Mouse (Mus musculus) lung, embryonic 16.5 days (tissue): ENCODE measurements at regions not wholly inside any gene's neighbourhood (a gene's known extent, or its start where the extent isn't known, plus 50 kb on each side); places are given as distances from the start of the nearest gene placed in this dataset.

Experiments used
- ATAC-seq: fragments of 200-750 bp; cut with Nextera tagmentation; 2 replicates; pipeline ENCODE4 v1.8.0; 2017; ENCODE audit warnings: low read depth, mild to moderate bottlenecking, moderate library complexity
- H3K27ac ChIP-seq: fragments of 300-500 bp; sonication (generic); 2 replicates; pipeline ENCODE4 v1.5.1; 2014; ENCODE audit warnings: mild to moderate bottlenecking, control low read depth, low read length
- H3K27me3 ChIP-seq: fragments of 300-500 bp; sonication (generic); 2 replicates; pipeline ENCODE4 v1.6.1; 2014; ENCODE audit warnings: low read depth, low read length, mixed read lengths; ENCODE audit not compliant: control insufficient read depth, insufficient read depth
- H3K36me3 ChIP-seq: fragments of 300-500 bp; sonication (generic); 2 replicates; pipeline ENCODE4 v1.6.1; 2014; ENCODE audit warnings: low read length; ENCODE audit not compliant: control insufficient read depth, insufficient read depth
- H3K4me1 ChIP-seq: fragments of 300-500 bp; sonication (generic); replicated peaks from 2 replicates; pipeline ENCODE4 v1.6.1; 2014; ENCODE audit warnings: low read length, mixed read lengths; ENCODE audit not compliant: control insufficient read depth, insufficient read depth
- H3K4me2 ChIP-seq: fragments of 300-500 bp; sonication (generic); 2 replicates; pipeline ENCODE4 v1.6.1; 2014; ENCODE audit warnings: low read depth, low read length, control low read depth
- H3K4me3 ChIP-seq: fragments of 300-500 bp; sonication (generic); 2 replicates; pipeline ENCODE4 v1.5.1; 2014; ENCODE audit warnings: mild to moderate bottlenecking, low read length, control low read depth
- H3K9ac ChIP-seq: fragments of 300-500 bp; sonication (generic); 2 replicates; pipeline ENCODE4 v1.6.1; 2014; ENCODE audit warnings: low read length, control low read depth
- H3K9me3 ChIP-seq: fragments of 300-500 bp; sonication (generic); 2 replicates; pipeline ENCODE4 v1.6.1; 2016; ENCODE audit warnings: low read length; ENCODE audit not compliant: control insufficient read depth
- WGBS: fragments of 180-500 bp; shearing (Covaris S2); extraction: QIAGEN DNeasy Blood & Tissue Kit; methylation state at CpG from one replicate; pipeline ENCODE4 v1.1.7; 2014; 5-methylcytosine and 5-hydroxymethylcytosine counted together

GRCm38 (mm10) chr6:101501716-101502115, 124.0 kb upstream of the Pdzrn3 start:
- no peaks in the 10 kb centered on the region for H3K27me3 ChIP-seq
- 63% methylated on average over 4 of the region's 4 CpGs for WGBS
- ATAC-seq = no peak

DNA sequence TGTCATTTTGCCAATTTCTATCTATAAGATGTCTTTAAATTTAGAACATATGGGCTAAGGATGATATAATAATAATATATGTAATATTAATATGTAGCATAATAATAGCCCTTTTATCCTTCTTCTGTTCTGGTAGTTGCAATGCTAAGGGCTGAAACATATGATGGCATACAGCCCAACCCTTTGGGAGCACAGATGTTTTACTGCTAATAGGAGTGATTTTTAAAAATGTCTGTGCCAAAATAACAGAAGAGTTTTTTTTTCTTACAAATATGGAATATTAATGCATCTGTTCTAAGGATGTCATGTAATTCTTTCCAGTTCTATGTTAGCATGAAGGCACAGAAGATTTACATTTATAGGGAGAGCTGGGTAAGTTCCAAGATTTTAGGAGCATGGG, 122.5 kb upstream of the Pdzrn3 start:
- H3K36me3 ChIP-seq = no peaks in the 10 kb centered on the region
- H3K9me3 ChIP-seq = no peaks in the 10 kb centered on the region
- no peak overlapping the region for H3K9ac ChIP-seq
- no peak for ATAC-seq
- no peaks in the 10 kb centered on the region for H3K27me3 ChIP-seq
- no peak overlapping the region for H3K27ac ChIP-seq
- H3K4me3 ChIP-seq = no peak overlapping the region
- no peaks in the 10 kb centered on the region for H3K4me1 ChIP-seq
- H3K4me2 ChIP-seq = no peak overlapping the region

More at GRCm38 (mm10) chr6:101501716-101502115, 124.0 kb upstream of the Pdzrn3 start:
- Histone ChIP-seq H3K27ac (no peak overlapping the region), H3K4me2 (no peak overlapping the region), H3K4me1 (no peaks in the 10 kb centered on the region), H3K9ac (no peak overlapping the region), H3K9me3 (no peaks in the 10 kb centered on the region), H3K36me3 (no peaks in the 10 kb centered on the region), H3K4me3 (no peak overlapping the region)

DNA sequence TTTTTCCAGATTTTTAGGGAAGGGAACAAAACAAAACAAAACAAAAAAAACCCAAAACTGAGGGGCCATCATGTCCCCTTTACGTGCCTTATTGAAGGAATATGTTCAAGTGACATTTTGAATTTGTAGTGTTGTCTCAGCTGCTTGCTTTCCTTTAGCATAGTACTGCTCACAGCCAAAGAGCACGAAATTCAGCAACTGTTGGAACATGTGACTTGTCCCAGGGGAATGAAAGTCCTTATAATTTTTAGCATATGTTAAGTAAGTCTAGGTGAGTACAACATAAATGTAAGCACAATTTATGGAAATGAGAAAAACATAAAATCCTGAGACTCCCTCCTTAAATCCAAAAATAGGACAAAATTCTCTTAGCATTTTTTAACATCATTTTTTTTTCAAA, 110.8 kb upstream of the Pdzrn3 start:
- Histone ChIP-seq H3K9ac (no peak overlapping the region), H3K9me3 (no peaks in the 10 kb centered on the region), H3K27me3 (no peaks in the 10 kb centered on the region), H3K27ac (no peak overlapping the region), H3K4me2 (no peak overlapping the region), H3K4me3 (no peak overlapping the region), H3K36me3 (no peaks in the 10 kb centered on the region), H3K4me1 (peaks cover 10% of the 10 kb centered on the region; the same call in 1 of the 2 replicates)
- no peak for ATAC-seq
- WGBS = 37% methylated on average over 2 of the region's 2 CpGs

GRCm38 (mm10) chr6:101484526-101485287, 107.0 kb upstream of the Pdzrn3 start:
- Histone ChIP-seq H3K4me3 (no peak overlapping the region), H3K9ac (no peak overlapping the region), H3K4me2 (no peak overlapping the region), H3K4me1 (peaks cover 14% of the 10 kb centered on the region; the same call in 1 of the 2 replicates), H3K27ac (peak overlapping the region; percentile 24; the same call in 1 of the 2 replicates), H3K27me3 (no peaks in the 10 kb centered on the region), H3K36me3 (no peaks in the 10 kb centered on the region), H3K9me3 (no peaks in the 10 kb centered on the region)
- ATAC-seq = peak; percentile 90
- WGBS = 29% methylated on average over 12 of the region's 12 CpGs

DNA sequence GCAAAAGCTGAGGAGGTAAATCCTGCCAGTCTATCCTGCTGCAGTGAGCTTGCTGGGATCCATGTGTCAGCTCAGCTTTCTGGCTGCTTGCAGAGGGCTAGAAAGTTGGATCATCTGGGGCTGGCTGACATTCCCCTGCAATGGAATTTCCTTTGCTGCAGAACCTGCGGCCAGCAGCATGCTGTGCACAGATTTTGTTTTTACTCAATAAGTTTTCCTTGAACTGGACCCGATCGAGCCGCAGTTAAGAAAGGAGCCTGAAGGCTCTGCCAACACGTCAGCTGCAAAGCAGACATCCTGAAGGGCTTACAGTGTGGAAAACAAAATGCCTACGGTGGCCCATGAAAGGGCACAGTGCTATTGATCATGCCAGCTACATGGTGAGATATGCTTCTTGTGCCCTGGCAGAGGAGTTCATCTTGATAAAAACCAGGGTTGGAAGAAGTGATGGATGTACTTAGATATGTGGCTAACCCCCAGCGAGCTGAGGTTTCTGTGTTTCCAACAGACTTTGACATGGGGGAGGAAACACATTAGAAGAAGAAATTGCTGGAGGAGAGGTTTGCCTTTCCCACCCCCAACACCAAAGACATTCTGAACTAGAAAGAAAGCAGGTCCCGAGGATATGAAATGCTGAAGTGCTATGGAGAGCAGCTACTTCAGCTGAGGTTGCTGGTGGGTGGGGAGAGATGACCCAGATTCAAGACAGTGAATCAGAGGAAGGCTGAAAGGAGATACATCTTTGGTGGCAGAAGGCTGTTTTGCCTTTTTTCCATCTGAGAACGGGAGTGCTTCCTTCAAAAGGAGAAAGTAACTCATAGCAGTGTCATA, 105.2 kb upstream of the Pdzrn3 start:
- WGBS = 32% methylated on average over 9 of the region's 9 CpGs
- Histone ChIP-seq H3K4me3 (no peak overlapping the region), H3K27me3 (no peaks in the 10 kb centered on the region), H3K36me3 (no peaks in the 10 kb centered on the region), H3K27ac (peak overlapping the region; percentile 14), H3K9ac (no peak overlapping the region), H3K4me2 (no peak overlapping the region), H3K4me1 (peaks cover 14% of the 10 kb centered on the region; the same call in 1 of the 2 replicates), H3K9me3 (no peaks in the 10 kb centered on the region)
- peak; percentile 44 for ATAC-seq

DNA sequence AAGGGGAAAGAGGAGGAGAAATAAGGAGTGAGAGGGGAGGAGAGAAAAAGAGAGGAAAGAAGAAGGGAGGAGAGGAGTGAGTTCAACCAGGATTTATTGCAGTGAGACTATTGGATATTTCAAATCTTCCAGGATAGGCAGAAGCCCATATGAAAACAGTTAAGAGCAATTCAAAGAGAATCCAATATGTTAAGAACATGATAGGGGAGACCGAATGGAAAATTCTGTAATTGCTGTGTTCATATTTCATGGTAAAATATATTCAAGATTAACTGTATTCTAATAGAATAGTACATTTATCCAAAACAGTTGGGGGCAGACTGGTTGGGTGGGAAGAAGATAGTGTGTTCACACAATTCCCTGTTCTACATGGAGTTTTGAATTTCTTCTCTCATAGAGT, 96.3 kb upstream of the Pdzrn3 start:
- H3K4me2 ChIP-seq = no peak overlapping the region
- no peaks in the 10 kb centered on the region for H3K9me3 ChIP-seq
- WGBS = 76% methylated on average over 1 of the region's 1 CpGs
- ATAC-seq = no peak
- H3K27ac ChIP-seq = no peak overlapping the region
- H3K9ac ChIP-seq = no peak overlapping the region
- peaks cover 3% of the 10 kb centered on the region for H3K4me1 ChIP-seq
- H3K4me3 ChIP-seq = no peak overlapping the region
- H3K36me3 ChIP-seq = no peaks in the 10 kb centered on the region
- H3K27me3 ChIP-seq = no peaks in the 10 kb centered on the region

DNA sequence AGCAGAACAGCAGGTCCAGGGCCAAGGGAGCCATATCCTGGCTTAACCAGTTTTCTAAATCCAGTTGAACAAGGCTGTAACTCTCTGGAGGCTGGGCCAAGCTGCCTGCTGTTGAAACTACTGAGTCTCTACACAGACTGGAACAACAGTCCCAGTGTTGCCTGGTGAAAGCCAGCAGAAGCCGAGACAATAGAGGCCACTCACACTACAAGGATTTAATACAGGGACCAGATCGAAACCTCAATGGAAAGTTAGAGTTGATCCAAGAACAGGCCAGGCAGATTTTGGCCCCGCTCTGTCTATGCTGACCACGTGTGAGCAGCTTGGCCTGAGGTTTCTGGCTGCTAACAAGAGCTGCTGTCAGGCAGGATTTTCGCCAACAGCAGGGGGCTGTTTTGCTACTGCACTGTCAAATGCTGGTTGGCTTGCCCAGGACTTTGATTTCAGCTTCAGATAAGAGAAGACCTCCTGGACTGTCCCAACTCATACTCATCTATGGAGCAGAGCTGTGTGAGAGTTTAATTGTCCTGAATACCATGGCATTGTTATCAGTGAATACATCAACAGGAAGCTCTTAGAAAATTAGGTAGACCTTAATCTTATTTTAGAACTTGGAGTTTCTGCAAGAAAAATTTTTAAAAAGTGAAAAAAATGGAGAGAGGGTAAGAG, 95.7 kb upstream of the Pdzrn3 start:
- Histone ChIP-seq H3K27ac (peak overlapping the region; percentile 38), H3K27me3 (no peaks in the 10 kb centered on the region), H3K4me3 (no peak overlapping the region), H3K36me3 (no peaks in the 10 kb centered on the region), H3K4me2 (no peak overlapping the region), H3K9me3 (no peaks in the 10 kb centered on the region), H3K9ac (no peak overlapping the region), H3K4me1 (peaks cover 3% of the 10 kb centered on the region)
- 14% methylated on average over 5 of the region's 5 CpGs for WGBS
- peak; percentile 89 for ATAC-seq

DNA sequence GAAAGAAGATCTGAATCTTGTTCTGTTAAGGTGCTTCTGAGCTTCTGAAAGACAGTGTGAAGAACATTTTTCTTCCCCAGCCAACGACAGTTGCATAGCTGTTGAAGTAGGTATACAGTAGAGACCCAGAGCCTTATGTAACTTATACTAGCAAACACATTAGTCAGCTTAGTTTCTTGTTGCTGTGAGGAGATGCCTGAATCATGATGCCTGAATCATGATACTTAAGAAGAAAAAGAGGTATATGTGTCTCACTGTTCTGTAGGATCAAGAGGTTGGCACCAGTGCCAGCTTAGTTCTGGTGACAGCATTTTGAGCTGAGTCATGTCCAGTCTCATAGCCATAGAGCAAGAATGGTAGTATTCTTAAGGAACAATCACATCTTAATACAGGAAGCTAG, 87.2 kb upstream of the Pdzrn3 start:
- no peak overlapping the region for H3K4me2 ChIP-seq
- no peak overlapping the region for H3K27ac ChIP-seq
- H3K36me3 ChIP-seq = no peaks in the 10 kb centered on the region
- no peaks in the 10 kb centered on the region for H3K9me3 ChIP-seq
- H3K27me3 ChIP-seq = no peaks in the 10 kb centered on the region
- 68% methylated on average over 1 of the region's 1 CpGs for WGBS
- H3K9ac ChIP-seq = no peak overlapping the region
- ATAC-seq = no peak
- H3K4me3 ChIP-seq = no peak overlapping the region
- H3K4me1 ChIP-seq = no peaks in the 10 kb centered on the region

- no peak for ATAC-seq
- H3K9me3 ChIP-seq = no peaks in the 10 kb centered on the region
- no peak overlapping the region for H3K4me2 ChIP-seq
- no peaks in the 10 kb centered on the region for H3K36me3 ChIP-seq
- H3K27ac ChIP-seq = no peak overlapping the region
- H3K27me3 ChIP-seq = no peaks in the 10 kb centered on the region
- no peaks in the 10 kb centered on the region for H3K4me1 ChIP-seq
- WGBS = 76% methylated on average over 3 of the region's 3 CpGs
- H3K9ac ChIP-seq = no peak overlapping the region
- no peak overlapping the region for H3K4me3 ChIP-seq
Observed at GRCm38 (mm10) chr6:101463812-101464320, 86.2 kb upstream of the Pdzrn3 start.
